Mouse (Mus musculus): Measurements from ENCODE around the gene St3gal2.
A peak's percentile ranks its signal among the peaks of the same experiment; 100 is the strongest.
"Not testable (repeated sequence)": the region's sequence is repeated elsewhere in the genome, so short reads cannot be mapped to it uniquely, and the experiment has no call there.

St3gal2 gene

GRCm38 (mm10) chr8:110944276-110944876, 24.7 kb downstream of the St3gal2 start:
- DNase-seq (ENCODE audit: low read depth) = no peak

DNA sequence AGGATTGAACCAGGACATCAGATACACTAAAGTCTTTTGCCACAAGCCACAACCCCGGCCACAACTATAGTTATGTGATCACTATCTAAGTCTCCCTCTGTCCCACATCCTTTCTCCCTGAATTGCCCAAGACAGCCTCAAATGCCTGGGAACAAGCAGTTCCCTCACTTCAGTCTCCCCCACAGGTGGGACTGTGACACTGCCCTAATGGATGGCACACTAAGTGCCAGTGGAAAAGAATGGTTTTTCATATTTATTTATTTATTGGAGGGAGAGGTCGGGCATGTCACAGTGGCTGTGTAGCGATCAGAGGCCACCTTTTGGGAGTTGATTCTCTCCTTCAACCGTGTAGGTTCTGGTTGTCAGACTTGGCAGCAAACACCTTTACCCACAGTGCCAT, 26.0 kb downstream of the St3gal2 start:
- DNase-seq (ENCODE audit: low read depth) = no peak

DNA sequence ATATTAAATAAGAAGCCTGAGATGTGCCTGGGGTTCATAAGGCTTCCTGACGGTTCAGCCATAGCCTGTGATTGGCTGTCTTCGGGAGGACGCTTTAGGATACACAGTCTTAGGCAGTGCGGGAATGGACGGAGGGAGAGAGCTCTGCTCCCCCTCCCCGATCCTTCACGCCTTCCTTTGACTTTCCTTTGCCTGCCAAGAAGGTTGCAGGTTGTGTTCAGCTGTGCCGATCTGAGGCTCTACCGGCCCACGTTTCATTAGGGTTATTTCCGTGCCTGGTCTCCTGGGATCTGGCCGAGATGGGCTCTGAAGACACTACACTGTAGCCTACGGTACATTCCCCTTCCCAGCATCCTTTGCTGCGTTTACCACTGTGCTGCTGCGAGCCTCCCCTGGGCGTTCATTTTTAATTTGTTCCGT, 30.4 kb downstream of the St3gal2 start:
- DNase-seq (ENCODE audit: low read depth) = no peak

DNA sequence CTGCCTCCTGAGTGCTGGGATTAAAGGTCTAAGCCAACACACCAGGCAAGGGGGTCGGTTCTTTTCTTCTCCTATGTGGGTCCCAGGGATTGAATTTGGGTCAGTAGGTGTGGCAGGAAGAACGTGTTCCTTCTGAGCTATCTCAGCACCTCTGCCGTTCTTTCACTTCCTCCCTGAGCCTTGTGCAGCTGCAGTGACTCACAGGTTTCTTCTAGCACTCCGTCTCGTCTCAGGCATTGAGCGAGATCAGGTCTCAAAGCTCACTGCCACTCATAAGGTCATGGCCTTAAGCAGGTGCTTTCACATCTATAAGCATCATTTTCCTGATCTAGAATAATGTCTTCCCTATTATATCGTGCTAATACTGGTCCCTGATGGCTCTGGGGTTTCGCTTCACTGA, 35.1 kb downstream of the St3gal2 start:
- no peak for DNase-seq (ENCODE audit: low read depth)

- DNase-seq (ENCODE audit: low read depth) = no peak
Measured at GRCm38 (mm10) chr8:110956619-110957450, 37.1 kb downstream of the St3gal2 start.

- DNase-seq (ENCODE audit: low read depth) = no peak
Measured at GRCm38 (mm10) chr8:110957471-110957870, 37.7 kb downstream of the St3gal2 start.

GRCm38 (mm10) chr8:110958135-110958534, 38.4 kb downstream of the St3gal2 start:
- no peak for DNase-seq (ENCODE audit: low read depth)

GRCm38 (mm10) chr8:110958553-110958952, 38.8 kb downstream of the St3gal2 start:
- DNase-seq (ENCODE audit: low read depth) = not testable (repeated sequence)

GRCm38 (mm10) chr8:110959071-110959780, 39.5 kb downstream of the St3gal2 start:
- no peak for DNase-seq (ENCODE audit: low read depth)

DNA sequence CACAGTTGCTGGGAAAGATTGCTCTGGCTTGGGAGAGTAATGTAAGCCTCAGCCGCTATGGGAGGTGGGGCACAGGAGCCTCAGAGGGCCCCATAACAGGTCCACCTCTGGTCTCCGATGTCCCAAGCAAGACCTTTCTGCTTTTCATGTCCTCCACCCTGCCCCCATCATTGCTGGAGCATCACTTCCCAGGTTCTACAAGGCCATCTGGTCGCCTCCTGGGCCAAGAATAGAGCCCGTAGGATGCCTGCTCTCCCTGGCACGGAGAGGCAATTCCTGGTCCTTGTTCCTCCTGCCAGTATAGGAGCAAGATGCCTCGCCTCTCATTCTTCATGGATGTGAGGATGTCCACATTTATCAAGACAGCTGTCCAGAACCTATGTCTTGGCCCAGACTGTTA, 40.2 kb downstream of the St3gal2 start:
- no peak for DNase-seq (ENCODE audit: low read depth)

- no peak for DNase-seq (ENCODE audit: low read depth)
Measured at GRCm38 (mm10) chr8:110963051-110963450, 43.3 kb downstream of the St3gal2 start.

GRCm38 (mm10) chr8:110964666-110965065, 44.9 kb downstream of the St3gal2 start:
- no peak for DNase-seq (ENCODE audit: low read depth)

GRCm38 (mm10) chr8:110965594-110965993, 45.9 kb downstream of the St3gal2 start:
- no peak for DNase-seq (ENCODE audit: low read depth)

- DNase-seq (ENCODE audit: low read depth) = no peak
Measured at GRCm38 (mm10) chr8:110966586-110966985, 46.9 kb downstream of the St3gal2 start.

- DNase-seq (ENCODE audit: low read depth) = no peak
Measured at GRCm38 (mm10) chr8:110967326-110967725, 47.6 kb downstream of the St3gal2 start.

- peak; percentile 92 for DNase-seq (ENCODE audit: low read depth)
Measured at GRCm38 (mm10) chr8:110969910-110970770, 50.4 kb downstream of the St3gal2 start.

- DNase-seq (ENCODE audit: low read depth) = not testable (repeated sequence)
Measured at GRCm38 (mm10) chr8:110976532-110976931, 56.8 kb downstream of the St3gal2 start.

DNA sequence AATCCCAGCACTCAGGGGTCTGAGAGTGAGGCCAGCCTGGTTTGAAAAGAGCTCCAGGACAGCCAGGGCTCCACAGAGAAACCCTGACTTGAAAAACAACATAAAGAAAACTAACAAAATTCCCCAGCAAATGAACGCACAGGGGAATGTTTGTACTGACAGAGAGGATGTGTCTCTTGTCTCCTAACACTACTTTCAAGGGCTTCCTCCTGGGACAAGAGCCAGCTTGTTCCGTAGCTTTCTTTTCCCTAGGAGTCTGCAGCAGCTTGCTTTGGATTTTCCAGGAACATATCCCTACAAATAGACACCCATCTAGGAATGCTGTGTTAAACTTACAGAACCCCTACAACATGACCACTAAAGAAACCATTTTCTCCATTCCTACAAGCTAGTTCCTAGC, 58.3 kb downstream of the St3gal2 start:
- DNase-seq (ENCODE audit: low read depth) = not testable (repeated sequence)

- no peak for DNase-seq (ENCODE audit: low read depth)
Measured at GRCm38 (mm10) chr8:110981304-110981703, 61.6 kb downstream of the St3gal2 start.

DNA sequence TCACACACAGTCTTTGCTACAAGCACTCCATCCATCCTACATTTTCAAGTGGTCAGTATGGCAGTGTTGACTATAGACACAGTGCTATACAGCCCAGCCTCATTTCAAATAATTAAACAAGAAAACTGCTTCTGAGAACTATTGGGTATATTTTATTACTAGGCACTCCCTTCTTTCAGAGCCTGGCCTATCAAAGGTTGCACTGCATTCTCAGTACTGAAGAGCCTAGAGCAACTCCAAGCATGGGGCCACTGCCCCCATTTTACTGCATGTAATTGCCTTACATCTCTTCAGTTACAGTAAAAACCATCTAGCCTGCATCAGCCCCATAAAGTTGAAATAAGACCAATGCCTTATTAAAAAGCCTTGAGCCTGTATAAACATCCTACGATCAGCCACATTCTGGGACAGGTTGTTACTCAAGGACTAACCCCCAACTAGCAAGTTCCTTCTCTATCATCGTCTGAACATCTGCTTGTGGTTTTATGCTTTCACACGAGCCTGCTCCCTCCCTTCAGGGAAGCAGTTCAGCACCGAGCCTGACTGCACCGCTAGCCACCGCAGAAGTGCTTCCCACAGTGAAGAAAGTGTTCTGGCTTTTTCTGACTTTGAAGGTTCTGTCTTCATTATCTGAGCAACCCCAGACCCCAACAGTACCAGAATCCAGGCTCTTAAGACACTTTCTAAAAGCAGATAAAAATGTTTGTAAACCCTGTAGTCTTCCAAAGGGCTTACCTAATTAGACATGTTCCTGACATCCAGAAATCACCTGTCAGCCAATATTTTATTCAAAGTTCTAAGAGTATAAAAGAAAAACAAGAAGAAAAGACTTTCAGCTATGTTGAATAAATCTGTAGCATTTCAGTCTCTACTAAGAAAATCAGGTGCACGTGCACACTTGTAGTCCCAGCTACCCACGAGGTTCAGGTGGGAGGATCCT, 68.4 kb downstream of the St3gal2 start:
- peak; percentile 72 for DNase-seq (ENCODE audit: low read depth)

- DNase-seq (ENCODE audit: low read depth) = no peak
Measured at GRCm38 (mm10) chr8:110990017-110990416, 70.3 kb downstream of the St3gal2 start.

All from c-Kit-positive CD71-negative TER-119-negative erythroid progenitor cells, embryonic 14.5 days (primary cell).